Mouse (Mus musculus): Measurements from ENCODE around the gene Fam83g. TPM values are rescaled to one million over a fixed set of nuclear protein-coding genes. Genes with fewer than 3 reads are reported as not detected.

The Fam83g gene
- total RNA-seq, 2 experiments from 2014 or later, result 0.09 to 0.10 TPM

DNA sequence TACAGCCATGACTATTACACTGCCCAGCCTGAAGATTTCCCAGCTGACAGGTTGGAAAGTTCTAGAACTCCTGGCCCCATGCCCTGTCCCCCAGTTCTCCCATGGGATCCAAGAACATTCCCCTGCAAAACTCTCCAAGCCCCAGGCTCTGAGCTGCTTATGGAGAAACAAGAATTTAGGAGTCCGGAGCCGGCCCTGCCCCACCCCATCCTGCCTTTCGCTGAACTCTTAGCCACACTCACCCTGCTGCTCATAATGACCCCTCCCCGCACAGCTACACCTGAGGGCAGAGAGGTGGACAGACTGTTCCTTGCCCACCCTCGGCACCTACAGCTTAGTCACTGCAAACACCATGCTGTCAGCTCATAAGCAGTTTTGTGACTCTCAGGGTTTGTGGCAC lies 16.1 kb upstream of the Fam83g start:
- no peak for DNase-seq
- intact Hi-C loops (cut with DNase I; ENCODE audit: low total_unique reads), result loop anchor here (2.0 kb wide), 1 partner anchor 41 kb away; no protein-coding TSS in a partner anchor

DNA sequence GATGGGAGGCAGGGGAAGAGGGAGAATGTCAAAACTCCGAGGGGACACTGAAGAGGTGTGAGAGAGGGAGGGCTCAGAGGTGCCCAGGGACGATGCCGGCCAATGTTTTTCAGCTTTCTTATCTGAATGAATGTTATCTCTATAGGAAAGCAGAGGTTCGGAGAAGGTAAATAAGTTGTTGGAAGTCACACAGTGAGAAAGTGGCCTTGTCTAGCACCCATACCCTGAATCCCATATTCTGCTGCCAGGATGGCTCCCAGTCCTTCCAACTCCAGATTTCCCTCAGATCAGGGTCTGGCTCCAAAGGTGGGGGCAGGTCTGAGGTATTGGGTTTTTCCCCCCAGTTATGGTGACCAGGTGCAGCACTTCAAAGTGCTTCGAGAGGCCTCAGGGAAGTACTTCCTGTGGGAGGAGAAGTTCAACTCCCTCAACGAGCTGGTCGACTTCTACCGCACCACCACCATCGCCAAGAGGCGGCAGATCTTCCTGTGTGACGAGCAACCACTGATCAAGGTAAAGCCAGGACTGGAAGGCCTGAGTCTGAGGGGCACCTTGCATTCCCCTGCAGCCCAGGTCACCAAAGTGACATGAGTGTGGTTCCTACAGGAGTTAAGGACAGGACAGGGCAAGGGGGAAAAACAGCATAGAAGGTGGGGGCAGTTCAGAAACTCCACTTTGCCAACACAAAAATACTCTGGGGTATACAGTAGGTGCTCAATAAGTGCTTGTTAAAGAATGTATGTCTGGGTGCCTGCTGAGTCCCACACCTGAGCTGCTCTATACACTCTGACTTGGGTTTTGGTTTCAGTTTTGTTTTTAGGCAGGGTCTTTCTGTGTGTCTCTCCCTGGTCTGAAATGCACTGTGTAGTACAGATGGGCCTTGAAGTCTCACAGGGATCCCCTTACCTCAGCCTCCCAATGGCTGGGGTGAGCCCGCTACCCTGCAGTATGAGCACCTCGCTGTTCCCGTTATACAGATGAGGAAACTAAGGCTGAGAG lies 14.1 kb upstream of the Fam83g start:
- intact Hi-C loops (cut with DNase I; ENCODE audit: low total_unique reads), result no loop called here

DNA sequence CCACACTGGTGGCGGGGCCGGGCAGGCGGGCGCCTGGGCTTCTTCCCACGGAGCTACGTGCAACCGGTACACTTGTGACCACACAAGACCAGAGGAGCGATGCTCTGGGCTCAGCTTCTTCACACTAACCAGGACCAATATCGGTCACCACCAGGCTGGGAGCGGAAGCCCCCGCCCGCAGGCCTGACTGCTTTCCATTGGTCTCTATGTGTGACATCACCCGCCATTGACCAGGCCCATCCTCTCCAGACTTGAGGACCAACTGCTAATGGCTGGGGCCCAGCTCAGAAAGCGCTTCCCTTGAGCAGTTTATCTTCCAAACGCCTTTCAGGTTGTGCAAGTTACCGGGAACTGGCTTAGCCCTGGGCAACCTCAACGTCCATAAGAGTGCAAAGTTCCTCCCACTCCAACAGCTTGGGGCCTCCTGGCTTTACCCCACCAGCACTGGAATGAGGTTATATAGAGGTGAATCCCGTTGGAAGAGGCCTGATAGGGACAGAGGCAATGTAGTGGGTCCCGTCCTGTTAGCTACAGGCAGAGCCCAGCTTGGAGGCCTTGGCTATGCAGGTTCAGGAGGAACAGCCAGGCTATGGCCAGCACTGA lies 12.0 kb upstream of the Fam83g start:
- intact Hi-C loops (cut with DNase I; ENCODE audit: low total_unique reads), result no loop called here
- no peak for DNase-seq

More for the DNA sequence above, 14.1 kb upstream of the Fam83g start:
- DNase-seq, result no peak

DNA sequence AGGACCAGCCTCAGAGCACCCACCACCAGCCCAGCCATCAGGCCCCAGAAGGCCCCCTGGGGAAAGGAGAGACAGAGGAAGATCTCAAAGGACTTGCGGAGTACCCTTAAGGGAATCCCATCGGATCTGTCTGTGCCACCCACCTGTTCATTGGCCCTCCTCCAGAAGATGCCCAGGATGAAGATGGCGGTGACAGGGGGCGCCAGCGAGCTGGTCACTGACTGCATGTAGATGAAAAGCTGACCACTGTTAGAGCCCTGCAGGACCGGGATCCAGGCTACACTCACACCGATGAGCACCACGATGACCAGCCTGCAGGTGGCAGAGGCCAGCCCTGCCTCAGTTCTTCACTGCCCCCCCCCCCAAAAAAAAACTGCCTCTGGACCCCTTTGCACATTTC lies 10.2 kb upstream of the Fam83g start:
- DNase-seq, result peak; percentile 30
- intact Hi-C loops (cut with DNase I; ENCODE audit: low total_unique reads), result no loop called here

DNA sequence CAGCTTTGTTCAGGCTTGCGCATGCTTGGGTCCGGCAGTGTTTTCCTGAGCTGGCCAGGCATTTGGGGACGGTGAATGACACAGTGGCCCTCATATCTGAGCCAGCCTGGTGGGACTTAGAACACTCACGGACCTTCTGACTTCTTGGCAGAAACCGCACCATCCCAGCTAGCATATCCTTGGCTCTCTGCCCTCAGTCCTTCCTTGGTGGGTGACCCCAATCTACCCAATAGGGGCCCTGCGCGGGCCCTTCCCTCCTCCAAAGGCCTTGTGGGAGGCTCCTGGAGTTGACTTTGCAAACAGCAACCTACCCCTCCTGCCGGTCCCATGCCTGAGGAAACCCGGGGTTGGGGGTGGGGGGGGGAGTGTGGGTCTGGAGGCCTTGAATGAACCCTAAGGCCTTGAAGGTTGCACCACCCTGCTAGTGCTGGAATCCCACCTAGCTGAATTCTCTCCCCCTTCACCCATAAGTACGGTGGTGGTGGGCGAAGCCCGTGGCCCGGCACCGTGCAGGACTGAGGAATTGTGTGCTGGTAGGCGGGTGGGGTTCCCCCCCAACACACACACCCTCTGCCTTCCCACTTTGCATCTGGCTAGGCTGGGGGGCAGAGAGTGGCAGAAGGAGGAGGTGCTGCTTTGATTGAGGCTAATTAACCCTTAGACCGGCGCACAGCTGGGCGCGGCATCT lies 9.6 kb upstream of the Fam83g start:
- no peak for DNase-seq
- intact Hi-C loops (cut with DNase I; ENCODE audit: low total_unique reads), result no loop called here

DNA sequence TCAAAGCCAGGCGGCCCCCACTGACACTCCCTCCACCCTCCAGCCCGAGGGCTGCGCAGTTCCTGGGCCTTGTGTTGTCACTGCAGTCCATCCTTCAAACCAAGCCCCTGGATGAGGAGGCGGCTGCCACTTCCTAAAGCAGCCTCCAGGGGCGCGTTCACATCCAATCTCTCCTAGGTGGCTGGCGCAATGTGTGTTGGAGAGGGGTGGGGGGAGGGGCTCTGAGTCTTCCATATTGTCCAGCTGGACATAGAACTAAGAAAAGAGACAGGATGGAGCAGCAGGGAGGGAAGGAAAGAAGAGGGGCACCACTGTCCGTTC lies 9.1 kb upstream of the Fam83g start:
- DNase-seq, result no peak
- intact Hi-C loops (cut with DNase I; ENCODE audit: low total_unique reads), result no loop called here

DNA sequence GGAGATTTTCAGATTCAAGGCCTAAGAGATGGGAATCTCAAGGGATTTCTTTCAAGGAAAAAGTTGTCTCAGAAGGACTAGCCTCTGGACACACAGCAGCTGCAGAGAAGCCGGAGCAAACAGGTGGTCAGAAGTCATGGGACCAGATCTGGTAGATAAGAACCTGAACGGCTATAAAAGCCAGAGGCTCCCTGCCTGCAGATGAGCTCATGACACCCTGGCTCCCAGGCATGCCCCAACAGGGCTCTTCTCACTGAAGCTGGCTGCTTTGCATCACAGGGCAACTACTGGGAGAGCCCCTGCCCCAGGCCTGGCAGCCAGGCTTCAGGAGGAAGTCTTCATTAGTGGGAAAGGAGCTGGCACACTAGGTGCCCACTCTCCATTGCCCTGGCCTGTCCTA lies 8.6 kb upstream of the Fam83g start:
- intact Hi-C loops (cut with DNase I; ENCODE audit: low total_unique reads), result no loop called here
- DNase-seq, result no peak

DNA sequence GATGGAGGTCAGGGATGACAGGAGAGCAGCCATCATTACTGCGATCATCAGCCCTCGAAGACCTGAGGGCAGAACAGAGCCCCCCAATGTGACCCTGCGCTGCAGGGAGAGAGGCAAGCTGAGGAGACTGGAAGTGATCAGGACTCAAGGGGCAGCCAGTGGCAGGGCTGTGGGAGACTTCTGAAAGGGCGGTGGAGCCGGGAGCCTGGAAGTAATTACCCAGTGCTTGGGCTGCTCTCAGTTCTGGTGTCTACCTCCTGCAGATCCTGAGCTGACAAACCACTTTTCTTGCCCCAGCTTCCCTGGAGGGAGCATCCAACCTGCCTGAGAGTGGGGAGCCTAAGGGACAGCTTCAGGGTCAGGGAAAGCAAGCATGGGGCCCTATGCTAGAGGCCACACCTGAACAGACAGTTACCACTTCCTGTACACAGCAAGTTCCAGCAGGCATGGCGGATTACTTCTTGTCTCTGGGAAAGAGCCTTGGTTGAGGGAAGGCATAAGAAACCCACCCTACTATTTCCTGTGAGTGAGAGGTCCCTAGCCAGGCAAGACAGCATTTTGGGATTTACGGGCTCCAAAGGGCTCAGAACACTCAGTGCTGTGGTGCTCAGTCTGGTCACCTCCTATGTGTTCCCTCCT lies 7.6 kb upstream of the Fam83g start:
- intact Hi-C loops (cut with DNase I; ENCODE audit: low total_unique reads), result no loop called here
- no peak for DNase-seq

DNA sequence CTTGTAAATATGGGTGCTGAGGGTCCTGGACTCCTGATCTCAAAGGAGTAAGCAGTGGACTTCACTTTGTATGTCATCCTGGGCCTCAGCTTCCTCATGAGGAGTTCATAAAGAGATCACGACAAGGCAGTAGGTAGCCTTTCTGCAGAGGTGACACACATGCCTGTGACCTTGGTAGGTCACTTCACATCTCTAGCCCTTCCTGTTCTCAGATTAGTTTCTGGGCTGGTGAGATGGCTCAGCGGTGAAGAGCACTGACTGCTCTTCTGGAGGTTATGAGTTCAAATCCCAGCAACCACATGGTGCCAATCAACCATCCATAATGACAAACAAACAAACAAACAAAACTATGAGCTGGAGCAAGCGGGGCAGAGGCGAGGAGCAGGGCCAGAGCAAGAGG lies 6.2 kb upstream of the Fam83g start:
- DNase-seq, result no peak
- intact Hi-C loops (cut with DNase I; ENCODE audit: low total_unique reads), result no loop called here

DNA sequence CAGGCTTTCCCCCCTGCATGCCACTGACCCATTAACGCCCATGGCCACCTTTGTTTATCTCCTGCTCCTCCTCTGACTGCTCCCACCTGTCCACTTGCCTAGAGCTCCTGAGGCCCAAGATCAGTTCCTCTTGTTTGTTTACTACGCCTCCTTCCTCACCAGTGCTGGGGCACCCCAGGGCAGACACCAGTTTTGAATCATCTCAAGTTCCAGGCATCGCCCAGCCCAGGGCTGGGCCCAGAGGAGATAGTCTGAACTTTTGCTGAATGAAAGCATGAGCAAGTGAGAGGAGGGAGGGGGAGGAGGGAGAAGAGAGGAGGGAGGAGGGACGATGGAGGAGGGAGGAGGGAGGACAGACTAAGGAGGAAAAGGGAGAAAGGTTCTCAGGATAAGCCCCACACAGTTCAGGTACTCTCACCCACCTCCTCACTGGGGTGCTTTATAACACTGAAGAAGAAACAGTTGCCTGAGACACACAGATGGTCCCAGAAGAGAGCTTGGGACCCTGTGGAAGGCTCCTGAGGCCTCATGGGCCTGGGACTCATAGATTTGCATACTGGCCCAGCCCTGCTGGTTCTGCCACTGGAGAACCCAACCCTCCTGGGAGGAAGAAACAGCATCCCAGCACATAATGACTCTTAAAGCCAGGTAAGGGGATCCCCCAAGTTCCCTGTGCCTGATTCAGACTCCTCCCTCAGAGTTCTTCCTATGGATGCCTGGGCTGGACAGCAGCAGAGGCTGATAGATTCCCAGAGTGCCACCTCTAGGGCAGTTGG lies 4.6 kb upstream of the Fam83g start:
- DNase-seq, result no peak
- intact Hi-C loops (cut with DNase I; ENCODE audit: low total_unique reads), result no loop called here

DNA sequence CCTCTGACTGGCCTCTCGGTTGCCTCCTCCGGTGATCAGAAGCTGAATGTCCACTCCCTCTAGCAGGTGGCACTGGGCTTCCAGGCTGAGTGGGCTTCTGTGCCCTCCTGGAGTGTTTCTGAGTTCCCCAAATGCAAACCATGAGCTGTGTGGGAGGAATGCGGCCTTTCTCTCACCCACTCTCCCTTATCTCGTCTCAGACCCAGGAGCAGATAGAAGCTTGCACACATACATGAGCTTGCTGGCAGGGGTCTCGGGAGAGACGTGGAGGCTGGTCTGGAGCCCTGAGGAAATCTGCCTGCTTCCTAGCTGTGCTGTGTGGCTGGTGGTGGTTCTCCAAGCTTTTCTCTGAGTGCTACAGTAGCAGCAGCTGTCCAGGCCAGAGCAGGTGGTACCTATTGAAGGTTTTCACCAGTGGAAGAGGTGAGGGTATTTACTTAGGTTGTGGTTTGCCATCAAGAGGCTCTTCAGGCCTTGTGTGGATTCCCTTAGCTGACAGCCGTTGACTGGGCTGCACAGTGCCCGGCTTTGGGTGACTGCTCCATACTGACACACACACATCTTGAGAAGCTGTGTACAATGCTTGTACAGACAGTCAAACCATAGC lies 1.3 kb downstream of the Fam83g start:
- intact Hi-C loops (cut with DNase I; ENCODE audit: low total_unique reads), result no loop called here
- DNase-seq, result no peak

DNA sequence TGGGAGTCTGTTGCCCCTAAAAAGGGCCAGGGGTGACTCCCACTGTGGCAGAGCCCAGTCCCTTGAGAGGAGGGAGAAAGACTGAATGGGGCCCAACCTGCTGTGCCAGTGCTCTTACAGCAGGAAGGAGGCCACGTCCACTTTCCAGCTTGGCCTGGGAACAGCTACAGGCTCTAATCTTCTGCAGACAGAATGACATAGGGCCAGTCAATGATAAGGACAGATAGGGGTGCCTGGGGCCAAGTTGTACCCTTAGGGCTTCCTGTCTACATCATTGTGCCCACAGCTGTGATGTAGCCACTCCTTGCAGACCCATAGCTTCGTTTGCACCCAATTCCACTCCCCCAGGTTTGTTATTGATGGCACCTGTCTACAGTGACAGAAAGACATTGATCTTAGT lies 2.2 kb downstream of the Fam83g start:
- intact Hi-C loops (cut with DNase I; ENCODE audit: low total_unique reads), result no loop called here
- DNase-seq, result no peak

DNA sequence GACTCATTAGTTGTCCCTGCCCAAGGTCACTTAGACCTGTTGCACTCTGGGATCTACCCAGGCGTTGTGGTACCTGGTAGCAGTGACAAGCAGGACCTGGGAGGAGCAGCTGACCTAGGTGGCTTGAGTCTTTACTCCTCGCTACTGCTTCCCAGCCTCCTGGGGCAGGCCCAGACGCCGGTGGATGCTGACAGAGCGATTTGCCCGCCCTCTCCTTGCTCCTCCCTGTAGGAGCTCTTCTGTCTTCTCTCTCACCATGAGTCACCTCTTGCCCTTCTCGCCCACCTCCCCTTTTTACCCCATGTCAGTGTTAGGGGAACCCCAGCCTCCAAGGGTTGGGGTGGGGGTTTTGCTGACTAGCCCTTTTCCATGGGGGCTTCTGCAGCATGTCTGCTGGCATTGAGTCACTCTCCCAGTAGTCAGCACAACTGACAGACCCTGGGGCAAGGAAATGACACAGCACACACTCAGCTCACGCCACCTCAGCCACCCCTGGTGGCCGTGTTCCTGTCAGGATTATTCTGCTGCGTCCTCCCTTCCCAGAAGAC lies 3.1 kb downstream of the Fam83g start:
- intact Hi-C loops (cut with DNase I; ENCODE audit: low total_unique reads), result no loop called here
- no peak for DNase-seq

DNA sequence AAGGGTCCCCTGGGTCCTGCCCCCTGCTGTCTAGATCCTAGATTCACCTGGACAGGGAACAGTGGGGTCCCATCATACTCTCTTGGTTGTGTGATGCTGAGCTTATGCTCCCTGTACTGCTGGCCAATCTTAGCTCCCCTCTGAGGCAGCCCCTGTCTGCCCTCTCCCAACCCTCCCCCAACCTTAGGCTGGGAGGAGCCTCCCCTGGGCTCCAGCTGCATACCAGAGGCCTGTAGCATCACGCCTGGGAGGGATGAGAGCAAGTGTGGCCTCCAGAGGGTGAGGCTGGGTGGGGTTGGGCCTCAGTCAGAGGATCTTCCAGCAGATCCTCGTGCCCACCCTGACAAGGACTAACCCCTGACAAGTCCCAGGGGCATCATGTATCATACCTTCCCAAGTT lies 3.7 kb downstream of the Fam83g start:
- DNase-seq, result no peak
- intact Hi-C loops (cut with DNase I; ENCODE audit: low total_unique reads), result no loop called here

DNA sequence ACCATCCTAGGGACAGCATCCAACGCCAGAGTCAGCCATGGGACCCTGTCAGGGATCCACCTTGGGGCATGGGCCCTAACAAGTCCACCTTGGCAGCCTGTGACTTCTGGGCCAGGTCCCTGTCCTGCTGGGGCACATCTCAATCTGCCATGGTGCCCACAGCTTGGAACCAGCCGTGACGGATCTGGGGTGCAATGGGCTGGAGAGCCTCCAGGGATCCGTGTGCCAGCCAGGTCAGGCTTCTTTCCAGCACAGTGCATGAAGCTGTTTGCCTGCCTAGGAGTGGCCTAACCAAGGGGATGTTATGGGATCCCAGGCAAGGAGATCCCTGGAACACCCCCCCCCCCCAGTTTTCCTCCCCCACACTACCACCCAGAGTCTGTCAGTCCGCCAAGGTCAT lies 9.1 kb downstream of the Fam83g start:
- intact Hi-C loops (cut with DNase I; ENCODE audit: low total_unique reads), result no loop called here

DNA sequence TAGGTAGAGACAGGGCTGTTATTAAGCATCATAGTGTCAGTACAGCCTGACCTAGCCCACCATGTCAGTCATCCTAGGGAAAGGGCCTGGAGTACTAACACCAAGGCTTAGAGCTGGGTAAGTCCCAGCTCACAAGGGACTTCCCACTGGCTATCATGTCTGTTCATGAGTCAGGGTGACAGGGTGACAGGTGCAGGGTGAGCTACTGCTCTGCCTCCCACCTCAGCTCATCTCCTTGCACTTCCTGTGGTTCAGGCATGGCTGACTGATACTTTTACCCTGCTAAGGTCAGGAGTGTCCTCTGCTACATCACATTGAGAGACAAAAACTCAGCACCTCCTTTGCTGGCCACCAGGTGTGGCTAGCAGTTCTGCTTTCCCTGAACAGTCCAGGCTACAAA lies 15.0 kb downstream of the Fam83g start:
- DNase-seq, result no peak
- intact Hi-C loops (cut with DNase I; ENCODE audit: low total_unique reads), result no loop called here

More for the DNA sequence above, 9.1 kb downstream of the Fam83g start:
- no peak for DNase-seq

DNA sequence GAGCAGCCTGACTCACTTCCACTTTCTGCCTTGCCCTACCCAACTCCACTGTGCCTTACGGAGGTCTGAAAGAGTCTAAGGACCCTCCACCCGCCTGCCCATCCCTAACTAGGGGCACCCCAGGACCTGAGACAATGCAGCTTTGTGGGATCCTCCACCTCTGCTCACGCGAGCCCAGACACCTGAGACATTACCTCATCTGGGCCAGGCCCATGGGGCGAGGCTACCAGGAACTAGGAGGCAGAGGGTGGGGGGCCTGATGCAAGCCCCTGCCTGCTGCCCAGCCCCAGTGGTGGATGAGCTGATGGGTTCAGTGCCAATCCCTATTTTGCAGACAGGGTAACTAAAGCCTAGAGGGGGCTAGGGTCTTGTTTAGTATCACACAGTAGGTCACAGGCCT lies 15.6 kb downstream of the Fam83g start:
- intact Hi-C loops (cut with DNase I; ENCODE audit: low total_unique reads), result no loop called here

DNA sequence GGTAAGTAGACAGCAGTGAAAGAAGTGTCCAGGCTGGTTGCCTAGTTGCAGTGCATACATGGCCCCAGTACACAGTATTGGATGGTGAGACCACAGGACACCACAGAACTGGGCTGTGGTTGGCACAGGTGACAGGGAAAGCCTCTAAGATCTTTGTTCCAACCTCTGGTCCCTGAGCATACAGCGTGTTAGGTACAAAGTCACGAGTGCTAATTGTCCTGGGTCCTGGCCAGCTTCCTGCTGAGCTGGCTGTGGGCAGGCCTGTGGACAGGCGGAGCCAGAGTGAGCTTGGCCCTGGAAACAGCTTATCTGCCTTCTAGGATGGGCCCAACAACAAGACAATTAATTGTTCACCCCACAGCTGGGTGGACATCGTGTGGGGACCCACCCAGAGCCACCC lies 16.0 kb downstream of the Fam83g start:
- intact Hi-C loops (cut with DNase I; ENCODE audit: low total_unique reads), result no loop called here
- DNase-seq, result no peak

More for the DNA sequence above, 15.6 kb downstream of the Fam83g start:
- DNase-seq, result no peak

DNA sequence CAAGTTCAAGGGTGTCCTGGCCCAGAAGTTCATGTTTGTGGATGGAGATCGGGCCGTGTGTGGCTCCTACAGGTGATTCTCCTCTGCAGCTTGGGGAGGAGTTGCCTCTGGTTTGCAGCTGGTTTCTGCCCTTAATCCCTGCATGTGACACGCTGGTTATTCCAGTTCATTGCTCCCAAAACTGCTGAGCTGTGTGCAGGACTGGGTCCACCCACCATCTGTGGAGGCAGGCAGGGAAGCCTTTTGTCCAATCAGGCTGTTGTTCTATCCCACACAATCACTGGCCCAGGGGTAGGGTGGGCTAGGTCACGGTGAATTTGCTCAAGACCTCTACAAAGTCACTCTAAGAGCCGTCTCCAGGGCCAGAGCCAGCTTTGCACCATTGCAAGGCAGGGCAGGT lies 17.8 kb downstream of the Fam83g start:
- no peak for DNase-seq
- intact Hi-C loops (cut with DNase I; ENCODE audit: low total_unique reads), result no loop called here
